Mouse (Mus musculus) small intestine, adult 2 months (tissue): Measurements from ENCODE around the gene Thap7.

Experiments used
- CTCF ChIP-seq: fragments of 200-500 bp; IDR thresholded peaks from 2 replicates; pipeline ENCODE4 v1.5.1; 2012; ENCODE audit warnings: low read depth, mild to moderate bottlenecking, control low read depth, inconsistent platforms, low read length, moderate library complexity, mixed read lengths; ENCODE audit not compliant: insufficient replicate concordance, insufficient read length; ENCODE audit errors: extremely low read depth
- POLR2A ChIP-seq: fragments of 200-500 bp; IDR thresholded peaks from 2 replicates; pipeline ENCODE4 v1.6.1; 2012; ENCODE audit warnings: low read depth, mild to moderate bottlenecking, control low read depth, inconsistent platforms, low read length, moderate library complexity

DNA sequence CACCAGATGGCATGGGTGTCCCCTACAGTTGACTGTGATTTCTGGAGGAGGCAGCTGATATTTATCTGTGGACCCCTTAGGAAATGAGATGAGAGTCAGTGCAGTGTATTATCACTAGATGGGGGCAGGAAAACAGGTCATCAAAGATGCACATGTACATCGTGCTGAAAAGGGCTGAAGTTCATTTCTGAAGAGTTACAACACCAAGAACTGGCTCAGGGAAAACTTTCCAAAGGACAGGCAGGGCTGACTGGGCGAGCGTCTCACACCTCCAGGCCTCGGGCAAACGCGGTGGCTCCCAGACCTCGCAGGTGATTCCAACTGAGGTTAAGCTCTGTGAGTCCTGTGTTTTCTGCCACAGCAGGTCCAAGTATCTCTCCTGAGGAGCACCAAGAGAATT is 21.9 kb upstream of the Thap7 start:
- TF ChIP-seq CTCF: no peak
- no peak for TF ChIP-seq POLR2A
